Mouse (Mus musculus) limb, embryonic 13.5 days (tissue): ENCODE results near the gene Nfyb. TPM values are rescaled to one million over a fixed set of nuclear protein-coding genes. Genes with fewer than 3 reads are reported as not detected.

Experiments used
- ATAC-seq: fragments of 200-750 bp; cut with Nextera tagmentation; 2 replicates; pipeline ENCODE4 v1.8.0; 2017; ENCODE audit warnings: low read depth, moderate number of reproducible peaks, moderate TSS enrichment; ENCODE audit not compliant: low FRiP score
- H3K27ac ChIP-seq: fragments of 300-500 bp; sonication (generic); 2 replicates; pipeline ENCODE4 v1.5.1; 2015; ENCODE audit warnings: inconsistent platforms, mild to moderate bottlenecking, moderate library complexity
- H3K27me3 ChIP-seq: fragments of 300-500 bp; sonication (generic); 2 replicates; pipeline ENCODE4 v1.6.1; 2015; ENCODE audit warnings: mild to moderate bottlenecking, inconsistent platforms
- H3K36me3 ChIP-seq: fragments of 300-500 bp; sonication (generic); 2 replicates; pipeline ENCODE4 v1.6.1; 2015; ENCODE audit warnings: inconsistent platforms, mild to moderate bottlenecking, moderate library complexity
- H3K4me1 ChIP-seq: fragments of 300-500 bp; sonication (generic); 2 replicates; pipeline ENCODE4 v1.6.1; 2015; ENCODE audit warnings: inconsistent platforms
- H3K4me2 ChIP-seq: fragments of 300-500 bp; sonication (generic); replicated peaks from 2 replicates; pipeline ENCODE4 v1.6.1; 2015; ENCODE audit warnings: inconsistent platforms, mild to moderate bottlenecking, moderate library complexity
- H3K4me3 ChIP-seq: fragments of 300-500 bp; sonication (generic); 2 replicates; pipeline ENCODE4 v1.5.1; 2015; ENCODE audit warnings: moderate library complexity, mild to moderate bottlenecking, inconsistent platforms
- H3K9ac ChIP-seq: fragments of 300-500 bp; sonication (generic); 2 replicates; pipeline ENCODE4 v1.6.1; 2015; ENCODE audit warnings: mild to moderate bottlenecking, inconsistent platforms
- H3K9me3 ChIP-seq: fragments of 300-500 bp; sonication (generic); 2 replicates; pipeline ENCODE4 v1.6.1; 2016; ENCODE audit warnings: inconsistent platforms
- WGBS: fragments of 180-500 bp; shearing (Covaris S2); methylation state at CpG from one replicate; pipeline ENCODE4 v1.1.7; 2015; 5-methylcytosine and 5-hydroxymethylcytosine counted together
- polyA plus RNA-seq: library from polyadenylated mRNA; unstranded; fragments of >200 nt; fragmentation: Nextera tagmentation; extraction: Ambion mirVana; gene quantifications from 2 replicates; pipeline ENCODE4 v1.2.1, GENCODE M21; 2015

The Nfyb gene
- 53.4 and 60.5 TPM in 2 replicates for polyA plus RNA-seq

DNA sequence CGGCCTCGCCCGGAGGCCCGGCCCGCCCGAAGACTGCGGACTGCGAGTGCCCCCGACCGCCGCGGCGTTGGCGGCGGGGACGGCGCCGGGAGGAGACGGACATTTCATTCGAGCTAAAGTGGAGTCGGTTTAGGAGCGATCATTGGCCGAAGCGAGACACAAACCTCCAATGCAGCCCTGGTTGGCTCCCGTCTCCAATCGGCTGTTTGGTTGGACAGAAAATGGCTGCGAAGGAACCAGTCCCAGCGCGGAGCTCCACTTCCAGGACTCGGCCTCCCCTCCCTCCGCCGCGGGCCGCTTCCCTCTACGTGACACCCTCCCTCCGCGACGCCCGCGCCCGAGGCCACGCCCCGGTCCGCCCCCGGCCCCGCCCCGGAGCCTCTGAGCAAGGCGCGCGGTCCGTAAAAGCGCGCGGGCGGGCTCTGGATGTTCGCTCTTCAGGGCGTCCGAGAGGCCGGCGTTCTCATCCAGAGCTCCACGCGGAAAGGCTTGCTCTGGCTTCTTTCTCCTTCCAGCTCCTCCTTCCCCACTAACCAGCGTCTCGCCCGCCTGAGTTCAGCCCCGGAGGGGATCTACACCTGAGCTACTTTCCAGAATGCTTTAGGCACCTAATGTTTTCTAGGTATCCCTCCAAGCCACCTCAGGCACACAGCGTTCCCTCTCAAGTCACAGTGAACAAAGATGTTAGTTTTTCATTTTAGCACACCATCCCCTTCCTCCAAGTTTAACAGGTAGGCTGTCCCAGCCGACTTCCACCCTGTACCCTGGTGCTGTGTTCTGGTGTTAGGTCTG, at the start of gene Nfyb:
TSS of gene Nfyb (minus strand) at position 305 of the 792 bp plus-strand sequence.
- peak within 1 kb of the TSS; percentile 99 for H3K9ac ChIP-seq
- peak within 1 kb of the TSS; percentile 75 for H3K4me2 ChIP-seq
- ATAC-seq = peak; percentile 99
- WGBS = 1% methylated on average over 67 of the region's 68 CpGs
- peaks cover 31% of the 10 kb centered on the region for H3K4me1 ChIP-seq
- H3K27ac ChIP-seq = peak within 1 kb of the TSS; percentile 100
- peak within 1 kb of the TSS; percentile 90 for H3K4me3 ChIP-seq
- H3K36me3 ChIP-seq = peaks cover 25% of the 10 kb centered on the region
- H3K9me3 ChIP-seq = no peaks in the 10 kb centered on the region
- H3K27me3 ChIP-seq = no peaks in the 10 kb centered on the region

DNA sequence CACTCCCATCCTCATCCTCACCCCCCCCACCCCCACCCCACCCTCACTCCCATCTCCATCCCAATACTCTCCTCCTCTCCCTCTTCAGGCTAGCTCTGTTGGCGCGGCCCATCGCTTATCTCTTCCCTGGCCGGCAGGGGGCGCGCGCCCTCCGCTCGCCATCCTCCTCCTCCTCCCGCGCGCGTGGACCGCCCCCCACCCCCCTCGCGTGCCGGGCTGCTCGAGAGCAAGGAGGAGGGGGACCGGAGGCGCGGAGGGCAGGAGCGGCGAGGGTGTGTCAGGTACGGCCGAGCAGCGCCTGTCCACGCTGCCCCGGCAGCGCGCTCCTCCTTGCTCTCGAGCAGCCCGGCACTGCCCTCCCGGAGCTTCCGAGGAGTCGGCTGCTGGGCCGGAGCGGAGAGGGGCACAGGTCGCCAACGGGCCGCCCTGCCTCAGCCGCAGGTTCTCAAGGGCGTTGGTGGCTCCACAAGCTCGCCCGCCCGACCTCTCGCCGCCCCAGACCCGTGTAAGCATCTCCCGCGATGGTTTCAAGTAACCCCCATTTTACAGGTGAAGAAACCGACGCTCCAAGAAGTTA, 48.0 kb upstream of the Nfyb start:
- Histone ChIP-seq H3K27me3 (no peaks in the 10 kb centered on the region), H3K4me3 (peak overlapping the region; percentile 54), H3K4me2 (peak overlapping the region; percentile 70), H3K36me3 (no peaks in the 10 kb centered on the region), H3K9ac (peak overlapping the region; percentile 65), H3K27ac (no peak overlapping the region), H3K4me1 (peaks cover 27% of the 10 kb centered on the region), H3K9me3 (no peaks in the 10 kb centered on the region)
- WGBS = 7% methylated on average over 33 of the region's 52 CpGs
- ATAC-seq = peak; percentile 60

DNA sequence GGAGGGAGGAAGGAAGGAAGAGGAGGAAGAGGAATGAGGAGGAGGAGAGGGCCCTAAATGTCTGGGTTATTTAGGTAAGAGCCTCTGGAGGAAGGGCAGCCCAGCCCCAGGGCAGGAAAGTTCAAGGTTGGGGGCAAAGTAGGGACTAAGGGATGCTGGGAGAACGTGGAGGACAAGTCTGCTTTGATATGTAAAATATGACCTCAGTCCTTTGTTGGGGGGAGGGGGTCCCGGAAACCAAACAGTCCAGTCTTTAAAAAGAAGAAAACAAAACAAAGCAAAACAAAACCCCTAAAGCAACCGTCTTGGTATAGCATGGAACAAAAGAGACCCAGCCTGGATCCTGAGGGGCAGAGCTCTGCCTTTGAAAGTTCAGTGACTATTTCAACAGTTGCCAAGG, 45.4 kb upstream of the Nfyb start:
- H3K9ac ChIP-seq = peak overlapping the region; percentile 13; the same call in 1 of the 2 replicates
- H3K36me3 ChIP-seq = no peaks in the 10 kb centered on the region
- H3K9me3 ChIP-seq = no peaks in the 10 kb centered on the region
- H3K27ac ChIP-seq = no peak overlapping the region
- no peak overlapping the region for H3K4me2 ChIP-seq
- no peak for ATAC-seq
- H3K4me1 ChIP-seq = peaks cover 21% of the 10 kb centered on the region
- H3K4me3 ChIP-seq = no peak overlapping the region
- 22% methylated on average over 3 of the region's 3 CpGs for WGBS
- no peaks in the 10 kb centered on the region for H3K27me3 ChIP-seq

DNA sequence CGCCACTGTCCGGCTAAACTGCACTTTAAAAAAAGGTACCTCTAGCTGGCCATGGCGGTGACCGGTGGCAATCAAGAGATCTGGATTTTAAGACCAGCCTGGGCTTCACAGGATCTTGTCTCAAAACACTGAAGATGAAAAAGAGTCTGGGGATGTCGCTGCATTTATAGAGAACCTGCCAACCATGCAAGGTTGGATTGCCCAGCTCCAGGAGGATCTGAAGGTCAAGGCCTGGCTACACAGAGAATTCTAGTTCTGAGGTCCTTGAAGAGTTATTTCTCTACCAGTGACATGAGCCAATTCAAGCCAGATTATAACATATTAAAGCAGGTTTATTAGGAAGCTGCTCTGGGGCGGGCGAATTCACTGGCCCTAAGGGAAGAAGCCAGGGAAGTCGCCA, 44.9 kb upstream of the Nfyb start:
- ATAC-seq = no peak
- H3K4me2 ChIP-seq = no peak overlapping the region
- 68% methylated on average over 8 of the region's 8 CpGs for WGBS
- H3K9ac ChIP-seq = no peak overlapping the region
- H3K9me3 ChIP-seq = no peaks in the 10 kb centered on the region
- H3K36me3 ChIP-seq = no peaks in the 10 kb centered on the region
- no peak overlapping the region for H3K27ac ChIP-seq
- H3K4me3 ChIP-seq = no peak overlapping the region
- peaks cover 18% of the 10 kb centered on the region for H3K4me1 ChIP-seq
- no peaks in the 10 kb centered on the region for H3K27me3 ChIP-seq

DNA sequence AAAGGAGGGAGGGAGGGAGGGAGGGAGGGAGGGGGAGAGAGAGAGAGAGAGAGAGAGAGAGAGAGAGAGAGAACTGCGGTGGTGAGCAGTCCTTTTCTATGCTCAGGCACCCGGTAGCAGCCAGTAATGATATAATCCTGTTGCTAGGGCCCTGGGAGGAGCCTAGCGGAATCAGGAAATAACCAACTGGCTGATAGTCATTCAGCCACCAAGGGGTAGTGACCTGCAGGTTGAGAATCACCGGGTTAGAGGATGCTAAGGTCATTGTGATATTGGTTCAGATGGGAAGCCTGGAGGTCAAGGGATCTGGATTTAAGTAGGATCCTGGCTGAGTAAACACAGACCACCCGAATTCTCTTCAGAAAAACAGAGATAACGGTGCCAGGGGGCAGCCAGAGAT, 44.2 kb upstream of the Nfyb start:
- WGBS = 47% methylated on average over 6 of the region's 6 CpGs
- no peak for ATAC-seq

DNA sequence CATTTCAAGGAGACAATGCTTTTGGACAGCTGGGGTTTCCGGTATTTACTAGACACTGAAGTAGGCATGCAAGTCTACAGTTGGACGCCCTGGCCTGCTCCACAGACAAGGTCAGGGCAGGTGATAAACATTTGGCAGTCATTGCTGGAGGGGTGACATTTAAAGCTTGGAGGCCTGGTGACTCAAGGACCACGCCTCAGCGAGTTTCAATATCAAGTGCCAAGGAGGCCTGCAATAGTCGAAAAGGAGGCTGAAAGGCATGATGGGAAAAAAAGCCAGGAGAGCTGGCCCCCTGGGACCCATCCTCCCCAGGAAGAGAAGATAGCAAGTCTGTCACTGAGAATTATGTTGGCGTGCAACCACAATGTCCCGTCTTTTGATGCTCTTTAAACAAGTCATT, 43.3 kb upstream of the Nfyb start:
- no peak overlapping the region for H3K4me2 ChIP-seq
- 0 out of 2 replicates have a peak, but pooled peaks cover 11% of the 10 kb centered on the region for H3K4me1 ChIP-seq
- no peaks in the 10 kb centered on the region for H3K27me3 ChIP-seq
- no peak overlapping the region for H3K4me3 ChIP-seq
- 0 out of 2 replicates have a peak, but pooled peaks cover under 1% of the 10 kb centered on the region for H3K9me3 ChIP-seq
- no peak overlapping the region for H3K27ac ChIP-seq
- ATAC-seq = no peak
- WGBS = 83% methylated on average over 7 of the region's 7 CpGs
- no peaks in the 10 kb centered on the region for H3K36me3 ChIP-seq
- H3K9ac ChIP-seq = no peak overlapping the region

More for the DNA sequence above, 44.2 kb upstream of the Nfyb start:
- Histone ChIP-seq H3K4me3 (no peak overlapping the region), H3K36me3 (no peaks in the 10 kb centered on the region), H3K9me3 (no peaks in the 10 kb centered on the region), H3K27ac (no peak overlapping the region), H3K4me1 (0 out of 2 replicates have a peak, but pooled peaks cover 11% of the 10 kb centered on the region), H3K9ac (no peak overlapping the region), H3K27me3 (no peaks in the 10 kb centered on the region), H3K4me2 (no peak overlapping the region)

DNA sequence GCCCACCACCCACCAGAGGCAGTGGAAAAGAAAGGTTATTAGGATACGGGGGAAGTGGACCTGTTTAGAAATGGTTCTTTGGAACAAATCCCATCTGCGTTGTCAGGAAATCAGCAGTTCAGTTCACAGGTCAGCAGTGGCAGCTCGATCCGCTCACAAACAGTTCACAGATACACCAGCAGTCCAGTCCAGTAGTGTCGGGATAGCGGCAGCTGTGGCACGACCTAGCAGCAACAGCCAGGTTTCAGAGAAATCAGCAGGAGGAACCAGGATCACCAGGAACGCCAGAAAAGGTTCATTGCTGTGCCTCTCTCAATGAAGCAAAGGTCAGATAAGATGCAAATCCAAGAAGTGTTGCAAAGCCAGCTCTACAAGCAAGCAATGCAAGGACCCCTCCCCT, 42.5 kb upstream of the Nfyb start:
- Histone ChIP-seq H3K36me3 (no peaks in the 10 kb centered on the region), H3K9me3 (0 out of 2 replicates have a peak, but pooled peaks cover 6% of the 10 kb centered on the region), H3K9ac (no peak overlapping the region), H3K4me2 (no peak overlapping the region), H3K4me1 (0 out of 2 replicates have a peak, but pooled peaks cover 9% of the 10 kb centered on the region), H3K27me3 (no peaks in the 10 kb centered on the region), H3K4me3 (no peak overlapping the region), H3K27ac (no peak overlapping the region)
- 78% methylated on average over 8 of the region's 8 CpGs for WGBS
- no peak for ATAC-seq

DNA sequence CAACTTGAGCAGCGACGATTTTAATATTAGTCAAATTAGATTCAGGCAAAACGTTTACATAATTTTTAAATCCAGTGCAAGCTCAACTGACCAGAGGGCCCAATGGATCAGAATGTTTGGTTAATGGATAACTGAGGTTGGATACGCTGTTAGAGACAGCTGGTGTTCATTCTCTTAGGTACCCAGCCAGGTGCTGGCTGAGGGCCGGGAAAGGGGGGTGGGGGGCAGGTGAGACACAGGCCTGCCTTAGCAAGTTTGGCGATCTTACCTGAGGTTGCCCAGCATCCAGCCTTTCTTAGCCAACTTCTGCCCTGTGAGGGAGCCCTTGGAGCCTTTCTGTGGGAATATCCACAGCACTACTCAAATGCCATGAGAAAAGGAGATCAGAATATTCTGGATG, 41.2 kb upstream of the Nfyb start:
- Histone ChIP-seq H3K27ac (no peak overlapping the region), H3K36me3 (no peaks in the 10 kb centered on the region), H3K4me3 (no peak overlapping the region), H3K4me1 (0 out of 2 replicates have a peak, but pooled peaks cover 9% of the 10 kb centered on the region), H3K9me3 (0 out of 2 replicates have a peak, but pooled peaks cover 6% of the 10 kb centered on the region), H3K4me2 (no peak overlapping the region), H3K9ac (no peak overlapping the region), H3K27me3 (no peaks in the 10 kb centered on the region)
- 82% methylated on average over 6 of the region's 6 CpGs for WGBS
- ATAC-seq = no peak

DNA sequence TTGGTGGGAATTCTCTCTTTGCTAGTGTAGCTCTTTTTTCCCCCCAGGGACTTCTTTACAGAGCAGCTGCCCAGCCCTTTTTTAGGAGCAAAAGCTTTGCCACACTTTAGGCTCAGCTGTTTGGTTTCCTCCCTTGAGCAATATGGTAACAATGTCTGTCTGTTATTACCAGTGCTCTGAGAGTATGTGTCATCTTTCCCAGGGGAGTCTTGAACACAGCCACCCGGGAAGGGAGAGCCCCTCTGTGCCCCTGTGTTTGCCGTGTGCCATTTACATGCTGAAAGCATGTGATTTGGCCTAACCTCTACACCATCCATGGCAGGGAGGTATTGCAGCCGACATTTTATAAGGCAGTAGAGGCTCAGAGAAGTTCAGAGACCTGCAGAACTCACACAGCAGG, 40.5 kb upstream of the Nfyb start:
- no peak; the same call in 1 of the 2 replicates for ATAC-seq
- Histone ChIP-seq H3K4me3 (no peak overlapping the region), H3K27ac (no peak overlapping the region), H3K4me2 (no peak overlapping the region), H3K27me3 (no peaks in the 10 kb centered on the region), H3K9ac (no peak overlapping the region), H3K4me1 (0 out of 2 replicates have a peak, but pooled peaks cover 9% of the 10 kb centered on the region), H3K36me3 (no peaks in the 10 kb centered on the region), H3K9me3 (0 out of 2 replicates have a peak, but pooled peaks cover 6% of the 10 kb centered on the region)
- WGBS = 52% methylated on average over 3 of the region's 3 CpGs

DNA sequence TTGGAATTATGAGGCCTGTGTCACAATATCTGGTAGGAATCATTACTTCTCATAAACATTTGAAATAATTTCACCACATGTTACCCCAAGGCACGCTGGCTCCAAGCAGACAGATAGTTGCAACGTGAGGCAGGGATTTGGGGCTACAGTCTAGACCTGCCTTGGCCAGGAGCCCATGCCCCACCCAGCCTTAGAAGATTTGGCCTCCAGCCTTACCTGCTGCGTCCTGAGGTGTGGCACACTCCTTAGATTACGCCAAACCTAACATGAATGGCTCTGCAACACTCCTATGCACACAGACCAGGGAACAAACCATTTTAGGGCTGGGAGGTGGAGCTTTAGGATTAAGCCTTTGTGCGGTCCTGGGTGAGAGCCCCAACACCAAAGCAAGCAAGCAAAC, 36.1 kb upstream of the Nfyb start:
- Histone ChIP-seq H3K27me3 (no peaks in the 10 kb centered on the region), H3K36me3 (no peaks in the 10 kb centered on the region), H3K9me3 (0 out of 2 replicates have a peak, but pooled peaks cover 6% of the 10 kb centered on the region), H3K4me1 (peaks cover 19% of the 10 kb centered on the region), H3K27ac (no peak overlapping the region), H3K4me2 (no peak overlapping the region), H3K4me3 (no peak overlapping the region), H3K9ac (no peak overlapping the region)
- WGBS = 66% methylated on average over 5 of the region's 5 CpGs
- ATAC-seq = no peak

DNA sequence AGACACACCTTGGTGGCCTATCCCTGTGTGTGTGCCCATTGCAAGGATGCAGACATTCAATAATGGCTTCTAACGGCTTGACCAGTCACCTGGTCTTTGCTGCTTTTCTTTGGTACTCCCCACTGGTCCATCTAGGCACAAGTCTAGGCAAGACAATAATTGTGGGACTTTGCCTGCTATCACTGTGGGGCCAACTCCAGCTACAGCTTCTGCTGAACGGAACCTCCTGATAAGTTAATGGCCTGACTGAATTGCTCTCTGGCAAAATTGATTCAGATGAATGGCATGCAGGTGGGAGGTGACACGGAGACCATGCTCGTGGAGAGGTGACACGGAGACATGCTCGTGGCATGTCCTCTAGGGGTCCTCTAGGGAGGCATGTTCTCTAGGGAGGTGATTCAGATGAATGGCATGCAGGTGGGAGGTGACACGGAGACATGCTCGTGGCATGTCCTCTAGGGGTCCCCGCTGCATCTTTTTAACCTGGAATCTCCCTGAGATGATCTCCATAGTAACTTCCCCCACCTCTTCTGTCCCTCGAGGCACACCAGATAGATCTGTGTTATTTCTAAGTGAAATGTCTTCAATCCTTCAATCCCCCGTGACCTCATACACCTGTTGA, 34.5 kb upstream of the Nfyb start:
- no peak overlapping the region for H3K4me2 ChIP-seq
- H3K4me3 ChIP-seq = no peak overlapping the region
- H3K9ac ChIP-seq = no peak overlapping the region
- 0 out of 2 replicates have a peak, but pooled peaks cover 6% of the 10 kb centered on the region for H3K9me3 ChIP-seq
- peaks cover 19% of the 10 kb centered on the region for H3K4me1 ChIP-seq
- 61% methylated on average over 11 of the region's 11 CpGs for WGBS
- no peaks in the 10 kb centered on the region for H3K36me3 ChIP-seq
- no peak overlapping the region for H3K27ac ChIP-seq
- ATAC-seq = no peak
- no peaks in the 10 kb centered on the region for H3K27me3 ChIP-seq

DNA sequence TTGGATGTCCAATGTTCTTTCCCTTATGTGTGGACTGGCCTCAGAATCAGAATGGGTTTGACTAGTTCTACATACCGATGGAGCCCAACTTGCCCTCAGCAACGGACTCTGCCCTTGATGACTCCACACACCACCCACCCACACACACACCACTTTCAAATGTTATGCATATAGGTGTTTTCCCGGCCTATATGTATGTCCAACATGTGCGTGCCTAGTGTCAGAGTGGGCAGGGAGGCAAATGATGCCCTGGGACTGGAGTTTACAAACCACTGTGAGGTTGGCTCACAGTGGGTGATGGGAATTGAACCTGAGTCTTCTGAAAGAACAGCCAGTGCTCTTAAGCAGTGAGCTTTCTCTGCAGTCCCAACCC, 33.2 kb upstream of the Nfyb start:
- H3K27ac ChIP-seq = no peak overlapping the region
- no peak overlapping the region for H3K4me3 ChIP-seq
- no peaks in the 10 kb centered on the region for H3K27me3 ChIP-seq
- WGBS = 90% methylated on average over 4 of the region's 4 CpGs
- H3K9me3 ChIP-seq = 0 out of 2 replicates have a peak, but pooled peaks cover 4% of the 10 kb centered on the region
- no peak overlapping the region for H3K4me2 ChIP-seq
- no peaks in the 10 kb centered on the region for H3K36me3 ChIP-seq
- H3K4me1 ChIP-seq = peaks cover 19% of the 10 kb centered on the region
- no peak overlapping the region for H3K9ac ChIP-seq
- ATAC-seq = no peak
